Mouse (Mus musculus): ENCODE measurements around the gene St3gal2.

DNA sequence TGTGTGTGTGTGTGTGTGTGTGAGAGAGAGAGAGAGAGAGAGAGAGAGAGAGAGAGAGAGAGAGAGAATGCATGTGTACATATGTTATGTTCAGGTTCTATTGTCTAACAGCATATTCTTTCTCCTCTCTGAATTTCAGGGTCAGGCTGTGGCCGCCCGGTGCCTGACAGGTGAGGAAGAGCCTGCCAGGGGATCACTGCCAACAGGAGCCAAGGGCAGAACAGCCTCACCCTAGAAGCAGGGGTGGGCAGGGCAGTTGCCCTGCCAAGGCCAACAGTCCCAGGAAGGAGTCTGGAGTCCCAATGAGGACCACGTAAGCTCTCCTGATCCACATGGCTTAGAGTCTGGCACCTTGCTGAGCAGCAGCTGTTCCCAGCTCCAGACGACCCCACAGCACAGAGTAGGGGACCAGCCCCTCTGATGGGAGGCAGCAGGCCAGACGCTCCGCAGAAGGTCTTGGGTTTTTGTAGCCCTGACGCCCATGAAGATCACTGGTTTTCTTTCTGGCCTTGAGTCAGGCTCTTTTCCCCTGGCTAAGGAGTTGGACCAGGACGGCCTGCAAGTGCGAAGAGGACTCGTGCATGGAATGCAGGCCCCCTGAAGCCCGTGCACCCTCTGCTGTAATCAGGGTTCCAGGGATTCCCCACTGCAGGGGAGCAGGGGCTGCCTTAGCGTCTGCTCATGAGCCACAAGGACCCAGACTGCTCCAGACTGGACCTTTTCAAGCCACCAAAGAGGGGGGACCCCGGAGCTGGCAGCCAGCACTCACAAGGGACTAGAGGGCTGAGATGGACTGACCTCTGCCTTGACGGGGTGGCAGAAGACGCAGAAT, 37.1 kb downstream of the St3gal2 start:
- no peak for TF ChIP-seq CTCF (IDR thresholded peaks at IDR 0.05; ENCODE audit: low read depth)
- TF ChIP-seq EP300 (IDR thresholded peaks at IDR 0.05; ENCODE audit: low read depth), result no peak
